Mouse (Mus musculus) embryo, embryonic 11.5 days (tissue): ENCODE data around the gene Aldh3a1.
A peak's percentile ranks its signal among the peaks of the same experiment; 100 is the strongest.

ENCODE experiments used
- DNase-seq: peaks from one replicate; pipeline ENCODE4 v3.0.0-alpha.2; 2012; ENCODE audit warnings: low read depth, low spot score

Gene Aldh3a1

GRCm38 (mm10) chr11:61196616-61197353 lies 10.6 kb upstream of the Aldh3a1 start:
- no peak for DNase-seq

GRCm38 (mm10) chr11:61197935-61198334 lies 9.4 kb upstream of the Aldh3a1 start:
- DNase-seq = no peak

- DNase-seq = no peak
These were observed 7.5 kb upstream of the Aldh3a1 start for GRCm38 (mm10) chr11:61199620-61200362.

- no peak for DNase-seq
These were observed 5.2 kb upstream of the Aldh3a1 start for GRCm38 (mm10) chr11:61202186-61202585.

GRCm38 (mm10) chr11:61202810-61203209 lies 4.5 kb upstream of the Aldh3a1 start:
- no peak for DNase-seq

GRCm38 (mm10) chr11:61205167-61205950 lies 2.0 kb upstream of the Aldh3a1 start:
- DNase-seq = no peak

GRCm38 (mm10) chr11:61206136-61206535 lies 1.2 kb upstream of the Aldh3a1 start:
- DNase-seq = no peak

- DNase-seq = no peak
These were observed 979 bp downstream of the Aldh3a1 start for GRCm38 (mm10) chr11:61208316-61208715.

GRCm38 (mm10) chr11:61212102-61212501 lies 4.8 kb downstream of the Aldh3a1 start:
- DNase-seq = no peak

- no peak for DNase-seq
These were observed 8.6 kb downstream of the Aldh3a1 start for GRCm38 (mm10) chr11:61215936-61216335.

- no peak for DNase-seq
These were observed 13.0 kb downstream of the Aldh3a1 start for GRCm38 (mm10) chr11:61220156-61220881.

- DNase-seq = no peak
These were observed 14.7 kb downstream of the Aldh3a1 start for GRCm38 (mm10) chr11:61222007-61222406.

- DNase-seq = no peak
These were observed 15.8 kb downstream of the Aldh3a1 start for GRCm38 (mm10) chr11:61222971-61223745.

GRCm38 (mm10) chr11:61224234-61224744 lies 17.0 kb downstream of the Aldh3a1 start:
- no peak for DNase-seq

GRCm38 (mm10) chr11:61224907-61225306 lies 17.6 kb downstream of the Aldh3a1 start:
- DNase-seq = no peak

GRCm38 (mm10) chr11:61225511-61225910 lies 18.2 kb downstream of the Aldh3a1 start:
- no peak for DNase-seq

GRCm38 (mm10) chr11:61225941-61226412 lies 18.6 kb downstream of the Aldh3a1 start:
- DNase-seq = no peak

- no peak for DNase-seq
These were observed 20.5 kb downstream of the Aldh3a1 start for GRCm38 (mm10) chr11:61227816-61228215.

GRCm38 (mm10) chr11:61228406-61228805 lies 21.1 kb downstream of the Aldh3a1 start:
- no peak for DNase-seq

- peak; percentile 51 for DNase-seq
These were observed 24.0 kb downstream of the Aldh3a1 start for GRCm38 (mm10) chr11:61231329-61231728.
